Mouse (Mus musculus): ENCODE data around the gene Chrna1. TPM values are rescaled to one million over a fixed set of nuclear protein-coding genes. Genes with fewer than 3 reads are reported as not detected.

Chrna1 gene
- polyA plus RNA-seq, 1 experiment from 2014 or later, result 10.8 TPM

- H3K4me2 ChIP-seq, result peak overlapping the region; percentile 51
- no peaks in the 10 kb centered on the region for H3K27me3 ChIP-seq
- H3K4me1 ChIP-seq, result peaks cover 54% of the 10 kb centered on the region
- H3K4me3 ChIP-seq, result peak overlapping the region; percentile 27
- H3K27ac ChIP-seq, result 0 out of 2 replicates have a peak overlapping the region, but pooled peaks have one; percentile 12
- 0 out of 2 replicates have a peak overlapping the region, but pooled peaks have one; percentile 2 for H3K9ac ChIP-seq
- no peaks in the 10 kb centered on the region for H3K9me3 ChIP-seq
- H3K36me3 ChIP-seq, result no peaks in the 10 kb centered on the region
- 9% methylated on average over 12 of the region's 12 CpGs for WGBS
- peak; percentile 37; the same call in 1 of the 2 replicates for ATAC-seq (ENCODE audit: insufficient number of reproducible peaks, low FRiP score, low TSS enrichment, low read depth)
Measured at GRCm38 (mm10) chr2:73590106-73590505, 10.0 kb upstream of the Chrna1 start.

GRCm38 (mm10) chr2:73588951-73589350 is 8.8 kb upstream of the Chrna1 start:
- no peak overlapping the region for H3K27ac ChIP-seq
- no peaks in the 10 kb centered on the region for H3K9me3 ChIP-seq
- ATAC-seq (ENCODE audit: insufficient number of reproducible peaks, low FRiP score, low TSS enrichment, low read depth), result no peak
- H3K9ac ChIP-seq, result no peak overlapping the region
- H3K4me2 ChIP-seq, result no peak overlapping the region
- peaks cover 54% of the 10 kb centered on the region for H3K4me1 ChIP-seq
- no peaks in the 10 kb centered on the region for H3K36me3 ChIP-seq
- no peak overlapping the region for H3K4me3 ChIP-seq
- no peaks in the 10 kb centered on the region for H3K27me3 ChIP-seq
- WGBS, result 77% methylated on average over 2 of the region's 2 CpGs

- WGBS, result 58% methylated on average over 4 of the region's 4 CpGs
- no peak overlapping the region for H3K27ac ChIP-seq
- no peaks in the 10 kb centered on the region for H3K36me3 ChIP-seq
- no peak overlapping the region for H3K4me3 ChIP-seq
- no peak overlapping the region for H3K4me2 ChIP-seq
- no peak overlapping the region for H3K9ac ChIP-seq
- no peak for ATAC-seq (ENCODE audit: insufficient number of reproducible peaks, low FRiP score, low TSS enrichment, low read depth)
- H3K27me3 ChIP-seq, result no peaks in the 10 kb centered on the region
- peaks cover 44% of the 10 kb centered on the region for H3K4me1 ChIP-seq
- H3K9me3 ChIP-seq, result no peaks in the 10 kb centered on the region
Measured at GRCm38 (mm10) chr2:73587109-73587506, 7.0 kb upstream of the Chrna1 start.

GRCm38 (mm10) chr2:73586392-73587108 is 6.4 kb upstream of the Chrna1 start:
- Histone ChIP-seq H3K4me3 (no peak overlapping the region), H3K4me1 (peaks cover 44% of the 10 kb centered on the region), H3K27ac (no peak overlapping the region), H3K9me3 (no peaks in the 10 kb centered on the region), H3K27me3 (no peaks in the 10 kb centered on the region), H3K4me2 (no peak overlapping the region), H3K9ac (no peak overlapping the region), H3K36me3 (no peaks in the 10 kb centered on the region)
- no peak for ATAC-seq (ENCODE audit: insufficient number of reproducible peaks, low FRiP score, low TSS enrichment, low read depth)
- 69% methylated on average over 10 of the region's 10 CpGs for WGBS

- Histone ChIP-seq H3K27me3 (no peaks in the 10 kb centered on the region), H3K4me2 (peak overlapping the region; percentile 57), H3K27ac (peak overlapping the region; percentile 52; the same call in 1 of the 2 replicates), H3K9ac (peak overlapping the region; percentile 41; the same call in 1 of the 2 replicates), H3K4me1 (peaks cover 34% of the 10 kb centered on the region), H3K36me3 (no peaks in the 10 kb centered on the region), H3K4me3 (peak overlapping the region; percentile 44), H3K9me3 (no peaks in the 10 kb centered on the region)
- peak; percentile 58; the same call in 1 of the 2 replicates for ATAC-seq (ENCODE audit: insufficient number of reproducible peaks, low FRiP score, low TSS enrichment, low read depth)
- 16% methylated on average over 12 of the region's 12 CpGs for WGBS
Measured at GRCm38 (mm10) chr2:73585347-73585831, 5.3 kb upstream of the Chrna1 start.

- 3% methylated on average over 16 of the region's 18 CpGs for WGBS
- H3K9me3 ChIP-seq, result no peaks in the 10 kb centered on the region
- 0 out of 2 replicates have a peak overlapping the region, but pooled peaks have one; percentile 41 for H3K9ac ChIP-seq
- ATAC-seq (ENCODE audit: insufficient number of reproducible peaks, low FRiP score, low TSS enrichment, low read depth), result peak; percentile 66; the same call in 1 of the 2 replicates
- peak overlapping the region; percentile 52; the same call in 1 of the 2 replicates for H3K27ac ChIP-seq
- H3K4me2 ChIP-seq, result peak overlapping the region; percentile 57
- H3K36me3 ChIP-seq, result no peaks in the 10 kb centered on the region
- peak overlapping the region; percentile 44 for H3K4me3 ChIP-seq
- no peaks in the 10 kb centered on the region for H3K27me3 ChIP-seq
- H3K4me1 ChIP-seq, result peaks cover 28% of the 10 kb centered on the region
Measured at GRCm38 (mm10) chr2:73584645-73585346, 4.7 kb upstream of the Chrna1 start.

GRCm38 (mm10) chr2:73580720-73581119 is 582 bp upstream of the Chrna1 start:
- no peak overlapping the region for H3K4me3 ChIP-seq
- no peaks in the 10 kb centered on the region for H3K9me3 ChIP-seq
- no peaks in the 10 kb centered on the region for H3K36me3 ChIP-seq
- H3K4me1 ChIP-seq, result peaks cover 10% of the 10 kb centered on the region; the same call in 1 of the 2 replicates
- WGBS, result 87% methylated on average over 5 of the region's 5 CpGs
- H3K9ac ChIP-seq, result no peak overlapping the region
- H3K27me3 ChIP-seq, result no peaks in the 10 kb centered on the region
- ATAC-seq (ENCODE audit: insufficient number of reproducible peaks, low FRiP score, low TSS enrichment, low read depth), result no peak
- no peak overlapping the region for H3K4me2 ChIP-seq
- H3K27ac ChIP-seq, result no peak overlapping the region

GRCm38 (mm10) chr2:73579168-73579567 is 970 bp downstream of the Chrna1 start:
- WGBS, result 52% methylated on average over 5 of the region's 5 CpGs
- Histone ChIP-seq H3K4me3 (no peak overlapping the region), H3K9me3 (no peaks in the 10 kb centered on the region), H3K4me1 (peaks cover 4% of the 10 kb centered on the region; the same call in 1 of the 2 replicates), H3K4me2 (no peak overlapping the region), H3K9ac (no peak overlapping the region), H3K27ac (no peak overlapping the region), H3K36me3 (no peaks in the 10 kb centered on the region), H3K27me3 (no peaks in the 10 kb centered on the region)
- ATAC-seq (ENCODE audit: insufficient number of reproducible peaks, low FRiP score, low TSS enrichment, low read depth), result no peak

GRCm38 (mm10) chr2:73574418-73574817 is 5.7 kb downstream of the Chrna1 start:
- H3K27me3 ChIP-seq, result no peaks in the 10 kb centered on the region
- H3K9ac ChIP-seq, result no peak overlapping the region
- no peak overlapping the region for H3K4me3 ChIP-seq
- H3K4me2 ChIP-seq, result no peak overlapping the region
- H3K27ac ChIP-seq, result no peak overlapping the region
- H3K4me1 ChIP-seq, result peaks cover 12% of the 10 kb centered on the region
- H3K36me3 ChIP-seq, result no peaks in the 10 kb centered on the region
- 59% methylated on average over 6 of the region's 6 CpGs for WGBS
- no peaks in the 10 kb centered on the region for H3K9me3 ChIP-seq
- ATAC-seq (ENCODE audit: insufficient number of reproducible peaks, low FRiP score, low TSS enrichment, low read depth), result no peak

GRCm38 (mm10) chr2:73573556-73573955 is 6.6 kb downstream of the Chrna1 start:
- peak overlapping the region; percentile 67; the same call in 1 of the 2 replicates for H3K27ac ChIP-seq
- H3K4me1 ChIP-seq, result peaks cover 12% of the 10 kb centered on the region
- no peak overlapping the region for H3K9ac ChIP-seq
- H3K36me3 ChIP-seq, result no peaks in the 10 kb centered on the region
- H3K4me2 ChIP-seq, result no peak overlapping the region
- H3K4me3 ChIP-seq, result no peak overlapping the region
- H3K27me3 ChIP-seq, result no peaks in the 10 kb centered on the region
- WGBS, result 63% methylated on average over 4 of the region's 4 CpGs
- H3K9me3 ChIP-seq, result no peaks in the 10 kb centered on the region
- ATAC-seq (ENCODE audit: insufficient number of reproducible peaks, low FRiP score, low TSS enrichment, low read depth), result no peak

- Histone ChIP-seq H3K9me3 (no peaks in the 10 kb centered on the region), H3K27me3 (no peaks in the 10 kb centered on the region), H3K4me1 (peaks cover 12% of the 10 kb centered on the region), H3K4me2 (peak overlapping the region; percentile 37), H3K4me3 (peak overlapping the region; percentile 26), H3K36me3 (no peaks in the 10 kb centered on the region), H3K9ac (no peak overlapping the region), H3K27ac (peak overlapping the region; percentile 67)
- ATAC-seq (ENCODE audit: insufficient number of reproducible peaks, low FRiP score, low TSS enrichment, low read depth), result peak; percentile 80; the same call in 1 of the 2 replicates
- 15% methylated on average over 23 of the region's 23 CpGs for whole genome bisulfite sequencing
Measured at GRCm38 (mm10) chr2:73572539-73573372, 7.4 kb downstream of the Chrna1 start.
